Comparison of ENCODE assay signal across 10 mouse cellular contexts in genomic region chr16:94866300-94866956, GRCm38 (mm10).
DNase-seq lines count a peak whose midpoint lies in the region; ATAC-seq and TF ChIP-seq lines count a peak whose summit lies in the region.
"Had no signal": no experiment of that assay in that cellular context is flagged by ENCODE, and none has a peak within 500 bp of the region (broad histone marks: within the 10 kb centered on the region; RNA-seq: fewer than 3 reads in every experiment).

No protein-coding gene starts in this region.

- no peak overlapping the region for H3K4me3 ChIP-seq in hindbrain, embryonic 15.5 days
- no peak overlapping the region for H3K4me3 ChIP-seq in hindbrain, embryonic 16.5 days (ENCODE audit: low read length)
- H3K4me3 ChIP-seq in limb, embryonic 11.5 days (ENCODE audit: low read depth, low read length), result no peak overlapping the region
- H3K4me3 ChIP-seq in midbrain, postnatal 0 days (ENCODE audit: low read depth, low read length), result no peak overlapping the region
- H3K4me3 ChIP-seq in thymus, adult 2 months (ENCODE audit: control insufficient read depth, insufficient read depth, low read length), result no peak overlapping the region
- H3K4me3 ChIP-seq: embryonic facial prominence, embryonic 13.5 days; heart, embryonic 13.5 days had no signal

- H3K4me2 ChIP-seq in hindbrain, embryonic 15.5 days, result peak overlapping the region; percentile 3; the same call in 1 of the 2 replicates
- no peak overlapping the region for H3K4me2 ChIP-seq in hindbrain, embryonic 16.5 days (ENCODE audit: low read length)
- H3K4me2 ChIP-seq in limb, embryonic 11.5 days (ENCODE audit: low read depth, severe bottlenecking), result no peak overlapping the region
- no peak overlapping the region for H3K4me2 ChIP-seq in midbrain, postnatal 0 days (ENCODE audit: low read depth, low read length, poor library complexity, severe bottlenecking)
- H3K4me2 ChIP-seq: embryonic facial prominence, embryonic 13.5 days; heart, embryonic 13.5 days had no signal

- no peaks in the 10 kb centered on the region for H3K9me3 ChIP-seq in hindbrain, embryonic 15.5 days
- H3K9me3 ChIP-seq in hindbrain, embryonic 16.5 days (ENCODE audit: control insufficient read depth, low read length), result no peaks in the 10 kb centered on the region
- H3K9me3 ChIP-seq in limb, embryonic 11.5 days (ENCODE audit: control insufficient read depth, low read length), result no peaks in the 10 kb centered on the region
- no peaks in the 10 kb centered on the region for H3K9me3 ChIP-seq in midbrain, postnatal 0 days (ENCODE audit: low read length)
- H3K9me3 ChIP-seq: embryonic facial prominence, embryonic 13.5 days had no signal

- no peaks in the 10 kb centered on the region for H3K27me3 ChIP-seq in hindbrain, embryonic 15.5 days
- no peaks in the 10 kb centered on the region for H3K27me3 ChIP-seq in hindbrain, embryonic 16.5 days (replicated peaks; ENCODE audit: control insufficient read depth, insufficient read depth, low read length)
- H3K27me3 ChIP-seq in limb, embryonic 11.5 days (ENCODE audit: control insufficient read depth, insufficient read depth, low read length), result no peaks in the 10 kb centered on the region
- no peaks in the 10 kb centered on the region for H3K27me3 ChIP-seq in midbrain, postnatal 0 days (ENCODE audit: insufficient read depth, low read length)
- H3K27me3 ChIP-seq in thymus, adult 2 months (ENCODE audit: control insufficient read depth, insufficient read depth, low read length), result no peaks in the 10 kb centered on the region
- H3K27me3 ChIP-seq: embryonic facial prominence, embryonic 13.5 days; heart, embryonic 13.5 days had no signal

- TF ChIP-seq POLR2A in thymus, adult 2 months (IDR thresholded peaks at IDR 0.05; ENCODE audit: control insufficient read depth, extremely low read depth, insufficient read depth, low read length, poor library complexity), result no peak

- TF ChIP-seq CTCF in midbrain, postnatal 0 days (IDR thresholded peaks at IDR 0.05), result no peak
- no peak for TF ChIP-seq CTCF in thymus, adult 2 months (IDR thresholded peaks at IDR 0.05; ENCODE audit: borderline replicate concordance, control insufficient read depth, extremely low read depth, insufficient read depth, low read length, poor library complexity)

- DNase-seq in ES-CJ7 (ENCODE audit: low read depth, low spot score) (peak; percentile 74), ZHBTc4 (ENCODE audit: low read depth, low spot score) (peak; percentile 89)
- DNase-seq in limb, embryonic 11.5 days (ENCODE audit: low spot score), result peak; percentile 62
- DNase-seq in midbrain, postnatal 0 days (ENCODE audit: low spot score), result no peak
- DNase-seq in thymus, adult 2 months, result no peak

- no peaks in the 10 kb centered on the region; the same call in 1 of the 2 replicates for H3K4me1 ChIP-seq in hindbrain, embryonic 15.5 days (replicated peaks)
- H3K4me1 ChIP-seq in hindbrain, embryonic 16.5 days (ENCODE audit: control insufficient read depth, insufficient read depth, low read depth, low read length), result peaks cover 3% of the 10 kb centered on the region; the same call in 1 of the 2 replicates
- no peaks in the 10 kb centered on the region for H3K4me1 ChIP-seq in limb, embryonic 11.5 days (ENCODE audit: control insufficient read depth, insufficient read depth, low read length)
- H3K4me1 ChIP-seq in midbrain, postnatal 0 days (ENCODE audit: insufficient read depth, low read length), result no peaks in the 10 kb centered on the region; the same call in 1 of the 2 replicates
- no peaks in the 10 kb centered on the region for H3K4me1 ChIP-seq in thymus, adult 2 months (replicated peaks; ENCODE audit: control insufficient read depth, insufficient read depth, low read length)
- H3K4me1 ChIP-seq: heart, embryonic 13.5 days had no signal

- H3K27ac ChIP-seq in hindbrain, embryonic 15.5 days (replicated peaks), result no peak overlapping the region
- H3K27ac ChIP-seq in hindbrain, embryonic 16.5 days (ENCODE audit: low read depth, low read length), result no peak overlapping the region
- no peak overlapping the region for H3K27ac ChIP-seq in limb, embryonic 11.5 days (replicated peaks; ENCODE audit: low read depth, low read length)
- no peak overlapping the region for H3K27ac ChIP-seq in midbrain, postnatal 0 days (ENCODE audit: low read depth, low read length)
- H3K27ac ChIP-seq in thymus, adult 2 months (ENCODE audit: control insufficient read depth, insufficient read depth, low read length), result no peak overlapping the region
- H3K27ac ChIP-seq: embryonic facial prominence, embryonic 13.5 days; heart, embryonic 13.5 days had no signal

- no peaks in the 10 kb centered on the region for H3K36me3 ChIP-seq in hindbrain, embryonic 15.5 days
- H3K36me3 ChIP-seq in hindbrain, embryonic 16.5 days (ENCODE audit: control insufficient read depth, insufficient read depth, low read length), result no peaks in the 10 kb centered on the region
- no peaks in the 10 kb centered on the region for H3K36me3 ChIP-seq in limb, embryonic 11.5 days (ENCODE audit: control insufficient read depth, insufficient read depth, low read length)
- H3K36me3 ChIP-seq in midbrain, postnatal 0 days (ENCODE audit: insufficient read depth, low read length), result no peaks in the 10 kb centered on the region
- H3K36me3 ChIP-seq in thymus, adult 2 months (ENCODE audit: control insufficient read depth, insufficient read depth, low read length), result no peaks in the 10 kb centered on the region
- H3K36me3 ChIP-seq: embryonic facial prominence, embryonic 13.5 days; heart, embryonic 13.5 days had no signal

- 47% methylated on average over 14 of the region's 14 CpGs for WGBS in hindbrain, embryonic 15.5 days
- 40% methylated on average over 14 of the region's 14 CpGs for WGBS in hindbrain, embryonic 16.5 days
- 50% methylated on average over 14 of the region's 14 CpGs for WGBS in limb, embryonic 11.5 days
- 48% methylated on average over 14 of the region's 14 CpGs for WGBS in midbrain, postnatal 0 days
- WGBS in thymus, adult 2 months, result 65% methylated on average over 14 of the region's 14 CpGs

- ATAC-seq in hindbrain, embryonic 15.5 days (ENCODE audit: low FRiP score, low read depth), result no peak
- no peak for ATAC-seq in hindbrain, embryonic 16.5 days
- ATAC-seq in limb, embryonic 11.5 days (ENCODE audit: insufficient number of reproducible peaks, low FRiP score, low TSS enrichment, low read depth), result no peak
- ATAC-seq in inflammation-experienced regulatory T-cells, adult 6 months, result no peak
- no peak for ATAC-seq in midbrain, postnatal 0 days (ENCODE audit: low FRiP score)

- H3K9ac ChIP-seq in hindbrain, embryonic 15.5 days, result no peak overlapping the region
- H3K9ac ChIP-seq in hindbrain, embryonic 16.5 days (ENCODE audit: low read depth, low read length), result no peak overlapping the region
- H3K9ac ChIP-seq in limb, embryonic 11.5 days (ENCODE audit: low read length), result no peak overlapping the region
- H3K9ac ChIP-seq in midbrain, postnatal 0 days (replicated peaks; ENCODE audit: low read length, poor library complexity, severe bottlenecking), result no peak overlapping the region
- H3K9ac ChIP-seq: embryonic facial prominence, embryonic 13.5 days; heart, embryonic 13.5 days had no signal

Comparison
In these comparisons a context has a peak if more than half of its experiments do, and no peak if none do; other contexts are left out.
1. DNase-seq: peak in ES-CJ7 (single experiment), ZHBTc4 (single experiment) and limb, embryonic 11.5 days (single experiment); none in midbrain, postnatal 0 days (single experiment) and thymus, adult 2 months (single experiment).